Mouse (Mus musculus): ENCODE data around the gene Anapc5. TPM values are rescaled to one million over a fixed set of nuclear protein-coding genes. Genes with fewer than 3 reads are reported as not detected.

Gene Anapc5
- total RNA-seq (2021), result 100 to 1,000 TPM; 366 to 502 TPM
- long read RNA-seq, experiment 1, transcript Anapc5-201 (17 exons, 2,760 nt), result major isoform, 505 of 805 reads
- long read RNA-seq, experiment 1, transcript Anapc5-212 (17 exons, 2,413 nt), result minor isoform, 18 of 805 reads
- long read RNA-seq, experiment 1, transcript Anapc5-218 (17 exons, 2,404 nt), result minor isoform, 213 of 805 reads
- long read RNA-seq, experiment 1, partial matches to known transcripts, result 20 of 805 reads
- long read RNA-seq, experiment 1, other reads (novel, unspliced or antisense), result 45 of 805 reads
- long read RNA-seq, experiment 2, transcript Anapc5-218 (17 exons, 2,404 nt), result minor isoform, 225 of 958 reads
- long read RNA-seq, experiment 2, transcript Anapc5-201 (17 exons, 2,760 nt), result major isoform, 619 of 958 reads
- long read RNA-seq, experiment 2, transcript Anapc5-212 (17 exons, 2,413 nt), result minor isoform, 16 of 958 reads
- long read RNA-seq, experiment 2, transcript Anapc5-205 (17 exons, 2,413 nt), result minor isoform, 6 of 958 reads
- long read RNA-seq, experiment 2, partial matches to known transcripts, result 66 of 958 reads
- long read RNA-seq, experiment 2, other reads (novel, unspliced or antisense), result 26 of 958 reads

DNA sequence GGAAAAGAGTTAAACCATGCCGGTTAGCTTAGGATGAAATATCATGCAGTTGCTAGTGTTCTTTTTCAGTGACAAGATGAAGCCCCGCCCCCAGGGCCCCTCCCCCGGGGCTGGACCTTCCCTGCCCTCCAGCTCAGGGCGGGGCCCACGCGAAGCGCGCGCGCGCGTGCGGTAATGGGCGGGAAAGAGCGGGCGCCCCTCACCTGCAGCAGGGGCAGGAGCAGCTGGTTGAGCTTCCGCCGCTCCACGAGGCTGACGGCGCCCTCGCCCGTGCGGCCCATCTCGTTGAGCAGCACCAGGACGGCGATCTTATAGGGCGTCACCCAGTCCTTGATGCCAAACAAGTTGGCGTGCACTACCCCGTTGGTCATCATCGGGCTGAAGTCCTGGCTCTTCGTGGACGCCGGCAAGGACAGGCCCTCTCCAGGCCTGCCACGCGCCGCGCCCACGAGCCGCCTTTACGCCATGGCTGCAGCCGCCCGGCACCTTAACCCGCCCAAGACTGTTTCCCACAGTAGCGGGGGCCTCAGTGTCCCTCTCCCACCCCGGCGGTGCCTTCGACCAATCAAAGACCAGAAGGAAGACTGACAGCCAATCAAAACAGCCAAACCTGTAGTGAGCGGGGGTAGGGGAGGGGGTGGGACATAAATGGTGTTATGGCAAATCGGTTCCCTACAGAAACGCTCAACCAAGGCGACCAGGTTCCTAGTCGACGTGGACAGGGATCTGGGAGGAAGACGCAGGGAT is at the start of gene Anapc5:
Gene Anapc5, minus strand, starts transcription at position 563 of the 747 bp plus-strand sequence.
- intact Hi-C loops (cut with DNase I), result loop anchor here (2.0 kb wide), 1 partner anchor 30 kb away; the partner anchor contains the start of gene Rnf34
- no peak for TF ChIP-seq CTCF (IDR thresholded peaks at IDR 0.05)

DNA sequence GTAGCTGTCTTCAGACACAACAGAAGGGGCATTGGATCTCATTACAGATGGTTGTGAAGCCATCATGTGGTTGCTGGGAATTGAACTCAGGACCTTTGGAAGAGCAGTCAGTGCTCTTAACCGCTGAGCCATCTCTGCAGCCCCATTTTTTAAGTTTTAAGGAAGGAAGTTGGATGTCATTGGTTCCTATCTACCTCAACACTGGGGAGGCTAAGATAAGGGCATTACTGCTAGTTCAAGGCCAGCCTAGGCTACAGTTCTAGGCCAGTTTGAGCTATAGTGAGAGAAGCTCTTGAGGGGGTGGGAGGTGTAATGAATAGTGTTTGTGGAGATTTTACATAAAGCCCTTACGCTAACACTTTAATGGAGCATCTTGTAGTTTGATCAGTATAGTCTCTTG is 41.9 kb upstream of the Anapc5 start:
- Histone ChIP-seq H3K4me3 (no peak overlapping the region), H3K27ac (no peak overlapping the region)
- no peak for TF ChIP-seq CTCF (IDR thresholded peaks at IDR 0.05)
- intact Hi-C loops (cut with DNase I), result no loop called here
- no peak for DNase-seq

More for the DNA sequence above, at the start of gene Anapc5:
- Histone ChIP-seq H3K27ac (peak within 1 kb of the TSS; percentile 99), H3K4me3 (peak within 1 kb of the TSS; percentile 94)
- peak; percentile 95 for DNase-seq

DNA sequence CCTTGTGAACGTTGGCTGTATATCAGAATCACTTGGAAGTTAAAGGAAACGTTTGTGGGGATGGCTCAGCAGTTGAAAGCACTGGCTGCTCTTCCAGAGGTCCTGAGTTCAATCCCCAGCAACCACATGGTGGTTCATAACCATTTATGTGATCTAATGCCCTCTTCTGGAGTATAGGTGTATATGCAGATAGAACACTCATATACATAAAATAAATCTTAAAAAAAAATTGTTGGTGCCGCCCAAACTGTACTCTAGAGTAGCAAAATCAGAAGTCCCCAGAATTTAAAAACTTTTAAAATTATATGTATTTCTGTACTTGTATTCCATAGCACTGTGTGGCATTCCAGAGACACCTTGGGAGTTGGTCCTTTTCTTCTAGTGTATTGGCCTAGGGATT is 34.7 kb upstream of the Anapc5 start:
- Histone ChIP-seq H3K27ac (no peak overlapping the region), H3K4me3 (no peak overlapping the region)
- peak; percentile 32; the same call in 1 of the 2 replicates for TF ChIP-seq CTCF (IDR thresholded peaks at IDR 0.05)
- no peak for DNase-seq
- intact Hi-C loops (cut with DNase I), result no loop called here

DNA sequence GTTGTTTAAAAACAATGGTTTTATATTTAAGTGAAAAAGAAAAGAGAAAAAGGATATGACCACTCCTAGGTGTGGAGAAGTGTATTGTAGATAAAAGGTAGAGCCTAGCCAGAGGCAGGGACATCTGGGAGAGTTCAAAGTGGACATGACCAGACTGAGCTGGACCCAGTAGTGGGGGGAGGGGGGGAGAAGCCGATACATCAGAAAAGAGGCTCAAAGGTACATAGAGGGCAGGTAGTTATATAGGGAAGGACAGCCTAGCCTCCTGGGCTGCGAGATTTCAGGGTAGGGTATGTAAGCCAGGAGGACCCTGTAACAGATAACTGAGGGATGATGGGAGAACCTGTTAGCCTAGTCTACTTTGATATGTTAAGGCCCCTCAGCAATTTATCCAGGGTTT is 31.5 kb upstream of the Anapc5 start:
- no peak for TF ChIP-seq CTCF (IDR thresholded peaks at IDR 0.05)
- no peak for DNase-seq
- Histone ChIP-seq H3K27ac (no peak overlapping the region), H3K4me3 (no peak overlapping the region)
- intact Hi-C loops (cut with DNase I), result no loop called here

DNA sequence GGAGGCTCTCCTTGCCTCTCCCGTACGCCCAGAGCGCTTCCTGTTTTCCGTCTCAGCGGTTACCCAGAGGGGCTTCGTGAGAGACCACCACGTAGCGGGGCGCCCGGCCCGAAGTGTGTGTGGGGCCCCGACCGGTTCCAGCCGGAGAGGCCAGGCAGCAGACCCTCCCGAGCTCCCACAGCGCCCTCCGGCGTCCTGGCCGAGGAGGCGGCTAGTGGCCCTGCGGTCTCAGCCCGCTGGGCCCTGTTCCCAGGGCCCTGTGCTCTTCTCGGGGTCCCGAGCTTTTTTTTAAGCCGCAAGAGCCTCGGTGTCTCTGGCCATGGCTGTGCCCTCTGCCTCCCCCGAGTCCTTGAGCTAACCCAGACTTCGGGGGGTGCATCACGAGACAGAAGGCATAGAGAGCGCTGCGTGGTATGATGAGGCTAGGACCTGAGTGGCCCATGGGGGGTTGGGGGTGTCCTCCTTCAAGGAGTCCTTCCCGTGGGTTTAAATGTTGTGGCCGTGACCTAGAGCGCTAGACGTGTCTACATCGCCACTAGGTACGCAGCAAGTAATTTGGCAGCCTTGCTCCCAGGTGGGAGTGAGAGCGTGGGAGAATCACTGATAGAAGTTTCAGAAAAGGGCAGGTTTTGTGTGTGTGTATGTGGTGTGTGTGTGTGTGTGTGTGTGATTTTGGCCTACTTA is 29.3 kb upstream of the Anapc5 start:
- intact Hi-C loops (cut with DNase I), result loop anchor here (2.0 kb wide), 1 partner anchor 30 kb away; the partner anchor contains the start of gene Anapc5
- Histone ChIP-seq H3K27ac (peak overlapping the region; percentile 99), H3K4me3 (peak overlapping the region; percentile 69)
- TF ChIP-seq CTCF (IDR thresholded peaks at IDR 0.05), result peak; percentile 69
- DNase-seq, result peak; percentile 84

DNA sequence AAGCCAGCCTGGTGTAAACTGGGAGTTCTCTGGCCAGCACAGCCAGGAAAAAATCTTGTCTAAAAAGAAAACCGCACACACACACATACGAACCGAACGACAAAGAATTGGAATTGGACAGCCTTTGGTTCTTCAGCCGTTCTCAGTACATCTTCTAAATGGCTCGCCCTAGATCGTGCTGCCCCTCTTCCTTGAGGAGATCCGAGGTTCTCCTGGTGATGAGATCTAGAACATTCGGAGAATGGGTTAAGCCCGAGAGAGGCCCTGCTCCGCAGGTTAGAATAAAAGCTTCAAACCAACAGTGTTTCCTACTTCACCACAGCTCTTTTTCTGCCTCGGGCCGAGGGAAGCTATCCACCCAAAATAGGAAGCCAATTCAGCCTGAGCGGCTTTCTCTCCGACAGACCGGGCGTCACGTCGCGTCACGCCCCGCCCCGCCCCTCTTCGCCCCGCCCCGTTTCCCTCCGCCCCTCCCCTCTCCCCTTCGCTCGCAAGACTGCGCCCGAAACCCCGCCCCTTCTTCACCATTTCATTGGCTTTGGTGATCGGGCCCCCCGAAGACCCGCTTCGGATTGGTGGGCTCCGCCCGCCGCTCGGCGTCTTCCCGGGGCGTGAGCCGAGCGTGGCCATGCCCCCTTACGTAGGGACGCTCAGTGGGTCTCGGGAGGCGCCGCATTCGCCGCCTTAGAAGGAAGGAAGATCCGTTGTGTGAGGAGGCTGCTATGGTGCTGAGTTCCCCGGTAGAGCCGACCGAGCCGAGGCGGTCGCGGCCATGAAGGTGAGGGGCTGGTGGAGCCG is 28.6 kb upstream of the Anapc5 start, which contains the start of gene Rnf34:
Gene Rnf34, plus strand, starts transcription at position 528 of the 798 bp plus-strand sequence.
- DNase-seq, result peak; percentile 99
- intact Hi-C loops (cut with DNase I), result loop anchor here (2.0 kb wide), 1 partner anchor 29 kb away; the partner anchor contains the start of gene Anapc5
- TF ChIP-seq CTCF (IDR thresholded peaks at IDR 0.05), result no peak
- H3K27ac ChIP-seq, result peak within 1 kb of the TSS; percentile 99
- H3K4me3 ChIP-seq, result peak within 1 kb of the TSS; percentile 69

DNA sequence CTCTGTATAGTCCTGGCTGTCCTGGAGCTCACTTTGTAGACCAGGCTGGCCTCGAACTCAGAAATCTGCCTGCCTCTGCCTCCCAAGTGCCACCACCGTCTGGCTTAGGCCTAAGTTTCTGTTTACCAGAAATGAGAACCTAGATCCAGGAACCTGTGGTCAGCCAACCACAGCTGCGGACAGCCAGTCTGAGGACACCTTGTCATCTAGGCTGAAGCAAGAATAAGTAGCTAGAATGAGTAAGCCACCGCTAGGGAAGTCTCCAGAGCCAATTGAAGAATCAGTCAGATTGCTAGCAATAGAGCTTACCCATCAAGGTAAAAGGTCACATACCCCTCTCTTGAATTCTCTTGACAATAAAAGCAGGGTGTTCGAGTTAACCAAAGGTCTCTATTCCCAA is 22.7 kb upstream of the Anapc5 start:
- Histone ChIP-seq H3K4me3 (no peak overlapping the region), H3K27ac (no peak overlapping the region)
- no peak for DNase-seq
- intact Hi-C loops (cut with DNase I), result no loop called here
- no peak for TF ChIP-seq CTCF (IDR thresholded peaks at IDR 0.05)

DNA sequence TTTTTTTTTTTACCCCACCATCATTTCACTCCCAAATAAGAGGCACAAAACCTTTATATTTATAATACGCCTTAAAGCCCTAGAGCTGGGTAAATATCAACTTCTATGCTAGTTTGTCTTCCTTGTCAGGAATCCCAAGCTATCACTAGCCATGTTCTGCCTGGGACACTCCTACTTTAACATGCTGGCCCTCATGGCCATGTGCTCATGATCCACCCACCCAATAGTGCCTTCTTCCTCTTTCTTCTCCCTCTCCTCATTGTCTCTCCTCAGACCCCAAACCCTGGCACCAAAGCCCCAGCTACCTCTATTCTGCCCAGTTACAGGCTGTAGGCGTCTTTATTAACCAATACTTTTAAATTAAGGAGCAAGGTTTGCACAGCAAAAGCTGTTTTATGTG is 20.0 kb upstream of the Anapc5 start:
- no peak for DNase-seq
- no peak for TF ChIP-seq CTCF (IDR thresholded peaks at IDR 0.05)
- H3K4me3 ChIP-seq, result no peak overlapping the region
- H3K27ac ChIP-seq, result no peak overlapping the region
- intact Hi-C loops (cut with DNase I), result no loop called here

DNA sequence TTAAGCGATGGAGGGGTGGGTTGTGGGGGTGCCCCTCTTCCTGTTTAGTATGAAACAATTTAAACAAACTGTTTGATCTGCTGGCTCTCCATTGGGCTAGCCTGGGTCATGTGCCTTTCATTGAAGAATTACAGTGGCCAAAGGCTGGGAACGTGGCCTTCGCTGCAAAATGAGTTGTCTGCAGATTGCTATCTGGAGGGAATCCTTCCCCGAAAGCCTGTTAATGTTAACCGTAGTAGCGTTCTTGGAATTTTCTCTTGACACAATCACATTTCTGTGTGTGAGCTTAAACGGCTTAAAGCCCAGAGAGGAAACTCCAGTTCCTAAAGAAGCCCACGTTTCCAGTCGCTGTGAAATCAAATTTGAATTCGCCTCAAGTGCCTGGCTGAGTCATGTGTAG is 11.9 kb upstream of the Anapc5 start:
- Histone ChIP-seq H3K27ac (no peak overlapping the region), H3K4me3 (no peak overlapping the region)
- DNase-seq, result no peak
- TF ChIP-seq CTCF (IDR thresholded peaks at IDR 0.05), result no peak
- intact Hi-C loops (cut with DNase I), result no loop called here

DNA sequence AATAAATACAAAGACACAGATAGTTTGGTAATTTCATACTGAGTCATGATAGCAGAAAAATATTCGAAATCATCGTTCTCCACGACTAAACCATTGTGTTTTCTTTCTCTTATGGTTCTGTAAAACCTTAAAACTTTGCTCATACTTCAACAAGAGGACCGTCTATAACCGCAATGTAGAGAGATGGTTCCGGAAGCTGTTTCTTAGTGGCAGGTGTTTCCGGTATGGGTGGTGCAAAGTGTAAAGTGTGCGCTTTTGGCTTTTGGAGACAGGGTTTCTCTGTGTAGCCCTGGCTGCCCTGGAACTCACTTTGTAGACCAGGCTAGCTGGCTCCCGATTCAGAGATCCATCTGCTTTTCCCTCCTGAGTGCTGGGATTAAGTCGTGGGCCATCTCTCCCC is 11.4 kb upstream of the Anapc5 start:
- intact Hi-C loops (cut with DNase I), result no loop called here

DNA sequence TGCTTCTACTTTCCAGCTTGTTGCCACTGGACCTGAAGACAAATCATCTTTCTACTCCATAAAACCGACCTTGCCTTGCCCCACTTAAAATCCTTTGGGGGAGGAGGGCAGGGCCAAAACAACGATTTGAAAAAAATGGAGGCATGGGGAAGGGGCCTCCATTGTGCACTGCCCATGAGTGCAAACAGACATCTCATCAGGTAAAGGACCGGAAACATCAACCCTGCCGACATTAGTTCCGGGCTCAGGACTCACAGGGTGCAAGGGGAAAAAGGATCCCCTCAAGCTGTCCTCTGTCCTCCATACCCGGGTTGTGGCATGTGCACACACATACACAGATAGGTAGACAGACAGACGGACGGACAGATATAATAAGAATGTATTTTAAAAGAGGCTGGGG is 4.0 kb upstream of the Anapc5 start:
- no peak overlapping the region for H3K27ac ChIP-seq
- intact Hi-C loops (cut with DNase I), result no loop called here
- H3K4me3 ChIP-seq, result no peak overlapping the region
- no peak for DNase-seq
- no peak for TF ChIP-seq CTCF (IDR thresholded peaks at IDR 0.05)

More for the DNA sequence above, 11.4 kb upstream of the Anapc5 start:
- DNase-seq, result no peak
- H3K4me3 ChIP-seq, result no peak overlapping the region
- no peak overlapping the region for H3K27ac ChIP-seq
- no peak for TF ChIP-seq CTCF (IDR thresholded peaks at IDR 0.05)
